Mouse (Mus musculus): ENCODE results near the gene Rad51b.

The Rad51b gene

GRCm38 (mm10) chr12:79436035-79436434 lies 139.0 kb downstream of the Rad51b start:
- DNase-seq (ENCODE audit: low read depth, low spot score), result no peak

GRCm38 (mm10) chr12:79436892-79437291 lies 139.8 kb downstream of the Rad51b start:
- DNase-seq (ENCODE audit: low read depth, low spot score), result no peak

- no peak for DNase-seq (ENCODE audit: low read depth, low spot score)
Measured at GRCm38 (mm10) chr12:79437572-79437971, 140.5 kb downstream of the Rad51b start.

- DNase-seq (ENCODE audit: low read depth, low spot score), result no peak
Measured at GRCm38 (mm10) chr12:79439961-79440360, 142.9 kb downstream of the Rad51b start.

- DNase-seq (ENCODE audit: low read depth, low spot score), result no peak
Measured at GRCm38 (mm10) chr12:79441210-79442005, 144.3 kb downstream of the Rad51b start.

GRCm38 (mm10) chr12:79442126-79442525 lies 145.0 kb downstream of the Rad51b start:
- DNase-seq (ENCODE audit: low read depth, low spot score), result no peak

- DNase-seq (ENCODE audit: low read depth, low spot score), result no peak
Measured at GRCm38 (mm10) chr12:79442836-79443390, 145.8 kb downstream of the Rad51b start.

GRCm38 (mm10) chr12:79444646-79445045 lies 147.6 kb downstream of the Rad51b start:
- DNase-seq (ENCODE audit: low read depth, low spot score), result no peak

GRCm38 (mm10) chr12:79447039-79447438 lies 150.0 kb downstream of the Rad51b start:
- no peak for DNase-seq (ENCODE audit: low read depth, low spot score)

GRCm38 (mm10) chr12:79449817-79450411 lies 152.8 kb downstream of the Rad51b start:
- DNase-seq (ENCODE audit: low read depth, low spot score), result no peak

GRCm38 (mm10) chr12:79452882-79453281 lies 155.8 kb downstream of the Rad51b start:
- no peak for DNase-seq (ENCODE audit: low read depth, low spot score)

- DNase-seq (ENCODE audit: low read depth, low spot score), result no peak
Measured at GRCm38 (mm10) chr12:79454017-79454416, 156.9 kb downstream of the Rad51b start.

- no peak for DNase-seq (ENCODE audit: low read depth, low spot score)
Measured at GRCm38 (mm10) chr12:79455061-79455847, 158.2 kb downstream of the Rad51b start.

GRCm38 (mm10) chr12:79455848-79456164 lies 158.7 kb downstream of the Rad51b start:
- DNase-seq (ENCODE audit: low read depth, low spot score), result no peak

- DNase-seq (ENCODE audit: low read depth, low spot score), result no peak
Measured at GRCm38 (mm10) chr12:79456251-79456650, 159.2 kb downstream of the Rad51b start.

- DNase-seq (ENCODE audit: low read depth, low spot score), result no peak
Measured at GRCm38 (mm10) chr12:79463371-79463770, 166.3 kb downstream of the Rad51b start.

GRCm38 (mm10) chr12:79470113-79470512 lies 173.0 kb downstream of the Rad51b start:
- no peak for DNase-seq (ENCODE audit: low read depth, low spot score)

- no peak for DNase-seq (ENCODE audit: low read depth, low spot score)
Measured at GRCm38 (mm10) chr12:79471868-79472267, 174.8 kb downstream of the Rad51b start.

GRCm38 (mm10) chr12:79476413-79477046 lies 179.4 kb downstream of the Rad51b start:
- no peak for DNase-seq (ENCODE audit: low read depth, low spot score)

- DNase-seq (ENCODE audit: low read depth, low spot score), result no peak
Measured at GRCm38 (mm10) chr12:79478816-79479215, 181.7 kb downstream of the Rad51b start.

- DNase-seq (ENCODE audit: low read depth, low spot score), result no peak
Measured at GRCm38 (mm10) chr12:79485501-79485900, 188.4 kb downstream of the Rad51b start.
